Mouse (Mus musculus) heart, embryonic 16.5 days (tissue): ENCODE measurements at regions not wholly inside any gene's neighbourhood (a gene's known extent, or its start where the extent isn't known, plus 50 kb on each side); places are given as distances from the start of the nearest gene placed in this dataset.

Experiments
- ATAC-seq: fragments of 200-750 bp; cut with Nextera tagmentation; replicated peaks from 2 replicates; pipeline ENCODE4 v1.8.0; 2017; ENCODE audit warnings: moderate number of reproducible peaks; ENCODE audit not compliant: insufficient read depth, low FRiP score; ENCODE audit errors: extremely low read depth
- H3K27ac ChIP-seq: fragments of 300-500 bp; sonication (generic); 2 replicates; pipeline ENCODE4 v1.5.1; 2014; ENCODE audit warnings: mild to moderate bottlenecking, low read length, control low read depth, moderate library complexity
- H3K27me3 ChIP-seq: fragments of 300-500 bp; sonication (generic); 2 replicates; pipeline ENCODE4 v1.6.1; 2014; ENCODE audit warnings: low read length, mixed read lengths; ENCODE audit not compliant: control insufficient read depth, insufficient read depth
- H3K36me3 ChIP-seq: fragments of 300-500 bp; sonication (generic); 2 replicates; pipeline ENCODE4 v1.6.1; 2014; ENCODE audit not compliant: control insufficient read depth, insufficient read depth
- H3K4me1 ChIP-seq: fragments of 300-500 bp; sonication (generic); 2 replicates; pipeline ENCODE4 v1.6.1; 2014; ENCODE audit warnings: low read length, mixed read lengths; ENCODE audit not compliant: control insufficient read depth, insufficient read depth
- H3K4me2 ChIP-seq: fragments of 300-500 bp; sonication (generic); 2 replicates; pipeline ENCODE4 v1.6.1; 2014; ENCODE audit warnings: low read depth, mild to moderate bottlenecking, control low read depth, low read length
- H3K4me3 ChIP-seq: fragments of 300-500 bp; sonication (generic); 2 replicates; pipeline ENCODE4 v1.5.1; 2014; ENCODE audit warnings: mild to moderate bottlenecking, control low read depth, low read length
- H3K9ac ChIP-seq: fragments of 300-500 bp; sonication (generic); 2 replicates; pipeline ENCODE4 v1.6.1; 2014; ENCODE audit warnings: low read length, control low read depth
- H3K9me3 ChIP-seq: fragments of 300-500 bp; sonication (generic); replicated peaks from 2 replicates; pipeline ENCODE4 v1.6.1; 2016; ENCODE audit warnings: low read length; ENCODE audit not compliant: control insufficient read depth
- WGBS: fragments of 180-500 bp; shearing (Covaris S2); extraction: QIAGEN DNeasy Blood & Tissue Kit; methylation state at CpG from one replicate; pipeline ENCODE4 v1.1.7; 2014; 5-methylcytosine and 5-hydroxymethylcytosine counted together

GRCm38 (mm10) chr11:20985771-20986170 is 105.3 kb upstream of the Peli1 start:
- Histone ChIP-seq H3K9ac (no peak overlapping the region), H3K27me3 (no peaks in the 10 kb centered on the region), H3K36me3 (no peaks in the 10 kb centered on the region), H3K27ac (no peak overlapping the region), H3K4me2 (no peak overlapping the region), H3K4me1 (peaks cover 7% of the 10 kb centered on the region), H3K4me3 (no peak overlapping the region), H3K9me3 (no peaks in the 10 kb centered on the region)
- no peak for ATAC-seq
- WGBS: 52% methylated on average over 4 of the region's 4 CpGs

GRCm38 (mm10) chr11:20987171-20987815 is 103.8 kb upstream of the Peli1 start:
- Histone ChIP-seq H3K4me2 (no peak overlapping the region), H3K27me3 (no peaks in the 10 kb centered on the region), H3K9me3 (no peaks in the 10 kb centered on the region), H3K4me1 (peaks cover 7% of the 10 kb centered on the region), H3K9ac (no peak overlapping the region), H3K36me3 (no peaks in the 10 kb centered on the region), H3K4me3 (no peak overlapping the region), H3K27ac (no peak overlapping the region)
- 65% methylated on average over 5 of the region's 5 CpGs for WGBS
- no peak for ATAC-seq

- Histone ChIP-seq H3K27ac (no peak overlapping the region), H3K36me3 (no peaks in the 10 kb centered on the region), H3K9me3 (no peaks in the 10 kb centered on the region), H3K27me3 (no peaks in the 10 kb centered on the region), H3K4me2 (no peak overlapping the region), H3K9ac (no peak overlapping the region), H3K4me1 (peaks cover 7% of the 10 kb centered on the region), H3K4me3 (no peak overlapping the region)
- WGBS: 82% methylated on average over 11 of the region's 11 CpGs
- no peak for ATAC-seq
Measured at GRCm38 (mm10) chr11:20987841-20988251, 103.2 kb upstream of the Peli1 start.

- Histone ChIP-seq H3K4me3 (no peak overlapping the region), H3K27ac (no peak overlapping the region), H3K9me3 (no peaks in the 10 kb centered on the region), H3K9ac (no peak overlapping the region), H3K4me2 (no peak overlapping the region), H3K27me3 (no peaks in the 10 kb centered on the region), H3K4me1 (peaks cover 7% of the 10 kb centered on the region), H3K36me3 (no peaks in the 10 kb centered on the region)
- ATAC-seq: no peak
- WGBS: 59% methylated on average over 3 of the region's 3 CpGs
Measured at GRCm38 (mm10) chr11:20988871-20989270, 102.2 kb upstream of the Peli1 start.

- no peak for ATAC-seq
- Histone ChIP-seq H3K9me3 (no peaks in the 10 kb centered on the region), H3K4me1 (no peaks in the 10 kb centered on the region), H3K4me3 (no peak overlapping the region), H3K27me3 (no peaks in the 10 kb centered on the region), H3K27ac (no peak overlapping the region), H3K9ac (no peak overlapping the region), H3K36me3 (no peaks in the 10 kb centered on the region), H3K4me2 (no peak overlapping the region)
- 84% methylated on average over 4 of the region's 4 CpGs for WGBS
Measured at GRCm38 (mm10) chr11:20993580-20993979, 97.5 kb upstream of the Peli1 start.

- H3K9ac ChIP-seq: no peak overlapping the region
Measured at GRCm38 (mm10) chr11:21001400-21001799, 89.7 kb upstream of the Peli1 start.

GRCm38 (mm10) chr11:21007222-21007621 is 83.9 kb upstream of the Peli1 start:
- H3K9me3 ChIP-seq: no peaks in the 10 kb centered on the region
- WGBS: 92% methylated on average over 5 of the region's 5 CpGs
- H3K4me2 ChIP-seq: no peak overlapping the region
- H3K27me3 ChIP-seq: no peaks in the 10 kb centered on the region
- H3K4me3 ChIP-seq: no peak overlapping the region
- H3K4me1 ChIP-seq: no peaks in the 10 kb centered on the region
- no peak overlapping the region for H3K27ac ChIP-seq
- ATAC-seq: no peak
- H3K36me3 ChIP-seq: no peaks in the 10 kb centered on the region
- no peak overlapping the region for H3K9ac ChIP-seq

More at GRCm38 (mm10) chr11:21001400-21001799, 89.7 kb upstream of the Peli1 start:
- H3K9me3 ChIP-seq: no peaks in the 10 kb centered on the region
- no peaks in the 10 kb centered on the region for H3K36me3 ChIP-seq
- no peak overlapping the region for H3K4me2 ChIP-seq
- 56% methylated on average over 3 of the region's 3 CpGs for WGBS
- no peak overlapping the region for H3K27ac ChIP-seq
- H3K4me3 ChIP-seq: no peak overlapping the region
- no peaks in the 10 kb centered on the region for H3K4me1 ChIP-seq
- no peaks in the 10 kb centered on the region for H3K27me3 ChIP-seq
- no peak for ATAC-seq

- H3K4me3 ChIP-seq: no peak overlapping the region
- no peaks in the 10 kb centered on the region for H3K27me3 ChIP-seq
- ATAC-seq: no peak
- no peaks in the 10 kb centered on the region for H3K36me3 ChIP-seq
- no peak overlapping the region for H3K9ac ChIP-seq
- H3K4me1 ChIP-seq: peaks cover 5% of the 10 kb centered on the region
- H3K4me2 ChIP-seq: no peak overlapping the region
- no peak overlapping the region for H3K27ac ChIP-seq
- H3K9me3 ChIP-seq: no peaks in the 10 kb centered on the region
- WGBS: 60% methylated on average over 3 of the region's 3 CpGs
Measured at GRCm38 (mm10) chr11:21009505-21009904, 81.6 kb upstream of the Peli1 start.

GRCm38 (mm10) chr11:21010867-21011266 is 80.2 kb upstream of the Peli1 start:
- Histone ChIP-seq H3K36me3 (no peaks in the 10 kb centered on the region), H3K9me3 (no peaks in the 10 kb centered on the region), H3K27ac (no peak overlapping the region), H3K4me2 (no peak overlapping the region), H3K4me1 (peaks cover 16% of the 10 kb centered on the region), H3K4me3 (no peak overlapping the region), H3K9ac (no peak overlapping the region), H3K27me3 (no peaks in the 10 kb centered on the region)
- 72% methylated on average over 7 of the region's 7 CpGs for WGBS
- no peak for ATAC-seq
